In genomic region chr6:98271553-98271952, GRCm38 (mm10) we compare ENCODE assay signal across 9 mouse cellular contexts.
DNase-seq lines count a peak whose midpoint lies in the region; ATAC-seq and TF ChIP-seq lines count a peak whose summit lies in the region.
"Had no signal": no experiment of that assay in that cellular context is flagged by ENCODE, and none has a peak within 500 bp of the region (broad histone marks: within the 10 kb centered on the region; RNA-seq: fewer than 3 reads in every experiment).

No protein-coding gene starts in this region.

- 79% methylated on average over 1 of the region's 1 CpGs for WGBS in hindbrain, embryonic 11.5 days
- 84% methylated on average over 1 of the region's 1 CpGs for WGBS in hindbrain, embryonic 14.5 days
- WGBS in embryonic facial prominence, embryonic 11.5 days: 78% methylated on average over 1 of the region's 1 CpGs

- H3K4me1 ChIP-seq in hindbrain, embryonic 11.5 days (replicated peaks; ENCODE audit: control insufficient read depth, insufficient read depth, low read length): no peaks in the 10 kb centered on the region
- no peaks in the 10 kb centered on the region for H3K4me1 ChIP-seq in hindbrain, embryonic 14.5 days (replicated peaks; ENCODE audit: control insufficient read depth, insufficient read depth, low read length)
- no peaks in the 10 kb centered on the region for H3K4me1 ChIP-seq in MEL (ENCODE audit: control insufficient read depth in 1 of 2, insufficient read depth in 2 of 2, low read length in 2 of 2)
- H3K4me1 ChIP-seq in embryonic facial prominence, embryonic 11.5 days (ENCODE audit: control insufficient read depth, insufficient read depth, low read length): no peaks in the 10 kb centered on the region
- H3K4me1 ChIP-seq: embryonic facial prominence, embryonic 15.5 days had no signal

- no peak overlapping the region for H3K27ac ChIP-seq in hindbrain, embryonic 11.5 days (ENCODE audit: low read depth, low read length)
- no peak overlapping the region for H3K27ac ChIP-seq in hindbrain, embryonic 14.5 days
- H3K27ac ChIP-seq in MEL (ENCODE audit: control insufficient read depth, low read depth, low read length): no peak overlapping the region
- H3K27ac ChIP-seq in embryonic facial prominence, embryonic 11.5 days (replicated peaks; ENCODE audit: low read depth, low read length): no peak overlapping the region
- H3K27ac ChIP-seq: embryonic facial prominence, embryonic 15.5 days had no signal

- no peak overlapping the region for H3K4me3 ChIP-seq in hindbrain, embryonic 11.5 days (ENCODE audit: low read depth, low read length)
- H3K4me3 ChIP-seq in hindbrain, embryonic 14.5 days (replicated peaks; ENCODE audit: low read length): no peak overlapping the region
- H3K4me3 ChIP-seq in MEL (ENCODE audit: control insufficient read depth in 1 of 2, insufficient read depth in 1 of 2, low read depth in 2 of 2, low read length in 2 of 2): no peak overlapping the region
- H3K4me3 ChIP-seq in embryonic facial prominence, embryonic 11.5 days (ENCODE audit: low read depth, low read length): no peak overlapping the region
- H3K4me3 ChIP-seq: embryonic facial prominence, embryonic 15.5 days had no signal

- peak; percentile 52 for TF ChIP-seq RAD21 in MEL (IDR thresholded peaks at IDR 0.05; ENCODE audit: low read depth, low read length)

- no peak for TF ChIP-seq EP300 in MEL (IDR thresholded peaks at IDR 0.05; ENCODE audit: low read depth in 1 of 2, low read length in 2 of 2)

- no peak for TF ChIP-seq POLR2A in MEL (IDR thresholded peaks at IDR 0.05; ENCODE audit: control insufficient read depth in 1 of 2, insufficient read depth in 1 of 2, low read depth in 1 of 2, low read length in 2 of 2, poor library complexity in 1 of 2)

- H3K4me2 ChIP-seq in hindbrain, embryonic 11.5 days (replicated peaks; ENCODE audit: low read depth, low read length): no peak overlapping the region
- H3K4me2 ChIP-seq in hindbrain, embryonic 14.5 days (replicated peaks): no peak overlapping the region
- no peak overlapping the region for H3K4me2 ChIP-seq in embryonic facial prominence, embryonic 11.5 days (ENCODE audit: low read depth, low read length)
- H3K4me2 ChIP-seq: embryonic facial prominence, embryonic 15.5 days had no signal

- H3K9ac ChIP-seq in hindbrain, embryonic 11.5 days (ENCODE audit: low read depth, low read length): no peak overlapping the region
- no peak overlapping the region for H3K9ac ChIP-seq in hindbrain, embryonic 14.5 days
- no peak overlapping the region for H3K9ac ChIP-seq in MEL (ENCODE audit: control insufficient read depth, low read depth, low read length, poor library complexity, severe bottlenecking)
- H3K9ac ChIP-seq in embryonic facial prominence, embryonic 11.5 days (replicated peaks; ENCODE audit: low read length): no peak overlapping the region
- H3K9ac ChIP-seq: embryonic facial prominence, embryonic 15.5 days had no signal

- H3K27me3 ChIP-seq in hindbrain, embryonic 11.5 days (ENCODE audit: control insufficient read depth, insufficient read depth, low read length): no peaks in the 10 kb centered on the region
- no peaks in the 10 kb centered on the region for H3K27me3 ChIP-seq in hindbrain, embryonic 14.5 days (ENCODE audit: control insufficient read depth, insufficient read depth, low read length)
- H3K27me3 ChIP-seq in MEL (ENCODE audit: control insufficient read depth in 1 of 2, insufficient read depth in 2 of 2, low read length in 2 of 2): no peaks in the 10 kb centered on the region
- no peaks in the 10 kb centered on the region for H3K27me3 ChIP-seq in embryonic facial prominence, embryonic 11.5 days (ENCODE audit: control insufficient read depth, insufficient read depth, low read length)
- H3K27me3 ChIP-seq: embryonic facial prominence, embryonic 15.5 days had no signal

- no peaks in the 10 kb centered on the region for H3K36me3 ChIP-seq in hindbrain, embryonic 11.5 days (ENCODE audit: control insufficient read depth, insufficient read depth, low read length)
- H3K36me3 ChIP-seq in hindbrain, embryonic 14.5 days (replicated peaks; ENCODE audit: control insufficient read depth, insufficient read depth): no peaks in the 10 kb centered on the region
- no peaks in the 10 kb centered on the region for H3K36me3 ChIP-seq in MEL (ENCODE audit: control insufficient read depth in 1 of 2, insufficient read depth in 2 of 2, low read length in 2 of 2)
- no peaks in the 10 kb centered on the region for H3K36me3 ChIP-seq in embryonic facial prominence, embryonic 11.5 days (replicated peaks; ENCODE audit: control insufficient read depth, insufficient read depth, low read depth, low read length)
- H3K36me3 ChIP-seq: embryonic facial prominence, embryonic 15.5 days had no signal

- H3K9me3 ChIP-seq in hindbrain, embryonic 11.5 days (ENCODE audit: control insufficient read depth, low read length): no peaks in the 10 kb centered on the region
- no peaks in the 10 kb centered on the region for H3K9me3 ChIP-seq in hindbrain, embryonic 14.5 days (ENCODE audit: control insufficient read depth, low read length)
- H3K9me3 ChIP-seq in MEL (replicated peaks; ENCODE audit: insufficient read depth, low read length): no peaks in the 10 kb centered on the region
- H3K9me3 ChIP-seq in embryonic facial prominence, embryonic 11.5 days (replicated peaks; ENCODE audit: control insufficient read depth, low read length): no peaks in the 10 kb centered on the region
- H3K9me3 ChIP-seq: embryonic facial prominence, embryonic 15.5 days had no signal

- no peaks in the 10 kb centered on the region for H3K79me2 ChIP-seq in MEL (ENCODE audit: control insufficient read depth, insufficient read depth, low read length, poor library complexity)

- TF ChIP-seq CTCF in MEL (IDR thresholded peaks at IDR 0.05 in 2 of 3, conservative IDR thresholded peaks at IDR 0.05 in 1 of 3; ENCODE audit: control insufficient read depth in 1 of 3, insufficient read depth in 1 of 3, low read depth in 2 of 3, low read length in 3 of 3, poor library complexity in 1 of 3, severe bottlenecking in 1 of 3): peak; percentile 44 to 76 (median 49); a peak in 5 of 6 replicates

- ATAC-seq in hindbrain, embryonic 11.5 days (ENCODE audit: low FRiP score): no peak
- no peak for ATAC-seq in hindbrain, embryonic 14.5 days (ENCODE audit: low FRiP score)
- ATAC-seq in embryonic facial prominence, embryonic 11.5 days (replicated peaks; ENCODE audit: insufficient number of reproducible peaks, low FRiP score, low TSS enrichment, low read depth): no peak
- no peak for ATAC-seq in erythroid progenitor cell, adult 5-6 weeks (replicated peaks; ENCODE audit: low FRiP score, poor library complexity, severe bottlenecking)

- DNase-seq in hindbrain, embryonic 11.5 days (ENCODE audit: low spot score): peak; percentile 52
- no peak for DNase-seq in hindbrain, embryonic 14.5 days (ENCODE audit: low spot score)
- DNase-seq in A20 (ENCODE audit: low read depth, low spot score) (peak; percentile 11), MEL (ENCODE audit: low read depth, low spot score) (peak; percentile 37)
- DNase-seq in embryonic facial prominence, embryonic 11.5 days (ENCODE audit: low spot score): peak; percentile 55
- DNase-seq in lung, postnatal 10 days: peak; percentile 63
- DNase-seq in thymus, adult 18-20 months: peak; percentile 23 to 28

TF ChIP-seq in MEL, 35 proteins besides CTCF, POLR2A, EP300 and RAD21:
- TF ChIP-seq SMC3 (IDR thresholded peaks at IDR 0.05; ENCODE audit: low read depth, low read length) (peak; percentile 58), ZC3H11A (IDR thresholded peaks at IDR 0.05; ENCODE audit: low read depth, low read length) (0 out of 2 replicates have a peak, but pooled peaks have one; percentile 18), MYC (IDR thresholded peaks at IDR 0.05; ENCODE audit: low read depth, low read length) (no peak)
TF ChIP-seq in MEL: peak in this region for 2.
